8 mouse cellular contexts compared by ENCODE assay signal in the genomic region with DNA sequence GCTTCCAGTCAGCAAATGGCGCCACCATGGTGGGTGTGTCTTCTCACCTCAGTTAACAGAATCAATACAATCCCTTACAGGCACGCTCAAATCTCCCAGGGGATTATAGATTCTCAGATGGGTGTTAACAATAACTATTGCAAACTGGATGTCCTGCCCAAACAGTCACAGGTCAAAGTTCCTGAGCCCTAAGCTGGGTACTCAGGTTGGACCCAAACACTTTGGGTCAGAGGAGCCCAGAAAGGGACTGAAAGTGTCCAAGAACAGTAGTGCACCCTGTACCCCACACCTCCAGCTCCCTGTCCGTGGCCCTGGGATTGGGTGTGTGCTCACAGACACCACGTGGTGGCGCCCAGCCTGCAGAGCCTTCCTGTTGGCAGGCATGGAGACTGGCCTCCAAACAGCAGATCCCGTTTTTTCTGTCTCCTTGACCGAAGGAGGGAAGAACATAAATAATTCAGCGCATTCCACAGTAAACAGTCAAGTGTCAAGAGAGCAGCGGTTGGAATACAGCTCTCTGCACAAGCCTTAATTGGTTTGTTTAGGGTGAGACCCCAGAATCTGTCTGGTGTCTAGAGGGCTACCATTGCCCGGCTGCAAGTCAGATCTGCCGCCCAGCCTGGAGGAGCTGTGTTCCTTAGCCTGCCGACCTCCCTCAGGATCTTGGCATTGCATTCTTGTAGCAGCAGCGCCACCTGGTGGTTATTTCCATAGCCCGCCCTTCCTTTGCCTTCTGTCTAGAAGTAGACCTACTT. TPM values are rescaled to one million over a fixed set of nuclear protein-coding genes. Genes with fewer than 3 reads are reported as not detected.
DNase-seq lines count a peak whose midpoint lies in the region; ATAC-seq lines count a peak whose summit lies in the region.

No protein-coding gene starts in this region.

- H3K27ac ChIP-seq in intestine, embryonic 14.5 days (ENCODE audit: low read depth), result no peak overlapping the region

- ATAC-seq in common myeloid progenitor, adult 5-6 weeks (replicated peaks; ENCODE audit: low read depth, poor library complexity, severe bottlenecking), result peak; percentile 92
- peak; percentile 85 for ATAC-seq in intestine, embryonic 14.5 days (replicated peaks; ENCODE audit: low FRiP score, low TSS enrichment, low read depth)
- peak; percentile 70; the same call in 1 of the 2 replicates for ATAC-seq in megakaryocyte-erythroid progenitor cell, adult 5-6 weeks (replicated peaks; ENCODE audit: low FRiP score, low TSS enrichment, poor library complexity, severe bottlenecking)

- H3K9ac ChIP-seq in intestine, embryonic 14.5 days (ENCODE audit: low read length), result no peak overlapping the region

- H3K4me2 ChIP-seq in intestine, embryonic 14.5 days (ENCODE audit: low read length), result peak overlapping the region; percentile 55

- no peaks in the 10 kb centered on the region for H3K36me3 ChIP-seq in intestine, embryonic 14.5 days (ENCODE audit: control insufficient read depth, insufficient read depth, low read length)

- intact Hi-C loops in gastrocnemius, postnatal 14 days (cut with DNase I; ENCODE audit: low total_unique reads), result loop anchor here (5.0 to 10.0 kb wide), 2 partner anchors 174 to 327 kb away; no protein-coding TSS in a partner anchor
- intact Hi-C loops in left cerebral cortex, postnatal 10 days (cut with DNase I), result loop anchor here (1.0 to 5.0 kb wide), 2 partner anchors 167 to 326 kb away; a partner anchor contains a TSS

- H3K4me3 ChIP-seq in intestine, embryonic 14.5 days (ENCODE audit: low read depth, low read length), result peak overlapping the region; percentile 15; the same call in 1 of the 2 replicates

- WGBS in intestine, embryonic 14.5 days, result 11% methylated on average over 14 of the region's 14 CpGs

- H3K4me1 ChIP-seq in intestine, embryonic 14.5 days (replicated peaks; ENCODE audit: control insufficient read depth, insufficient read depth, low read length), result no peaks in the 10 kb centered on the region

- no peaks in the 10 kb centered on the region for H3K9me3 ChIP-seq in intestine, embryonic 14.5 days (ENCODE audit: control insufficient read depth, low read length)

- DNase-seq in adipocyte (ENCODE audit: low spot score), result peak; percentile 86
- DNase-seq in gastrocnemius, postnatal 14 days, result peak; percentile 86
- DNase-seq in intestine, embryonic 14.5 days (ENCODE audit: low spot score), result peak; percentile 98
- DNase-seq in left cerebral cortex, postnatal 10 days (ENCODE audit: extremely low spot score in 1 of 2, low spot score in 2 of 2), result peak; percentile 85 to 89
- peak; percentile 89 for DNase-seq in right cerebral cortex, postnatal 14 days
- DNase-seq in urinary bladder, postnatal 25 days (ENCODE audit: low spot score), result peak; percentile 87

- H3K27me3 ChIP-seq in intestine, embryonic 14.5 days (replicated peaks; ENCODE audit: control insufficient read depth, insufficient read depth, low read length), result no peaks in the 10 kb centered on the region

RNA-seq across cellular contexts. Expression of a gene that starts 58.4 kb away (rescaled TPM):
- total RNA-seq in common myeloid progenitor, adult 5-6 weeks (2017), result 1.9 and 2.3 TPM in 2 replicates
- total RNA-seq in gastrocnemius, postnatal 14 days (2021), result 1 to 10 TPM; 6.8 to 8.0 TPM
- polyA plus RNA-seq in intestine, embryonic 14.5 days (2014; fragmentation: Nextera tagmentation; extraction: Ambion mirVana), result 29.0 and 32.6 TPM in 2 replicates
- total RNA-seq in left cerebral cortex, postnatal 10 days (2021), result 10 to 100 TPM; 63.3 to 63.8 TPM
- 2.2 and 15.8 TPM in 2 replicates for total RNA-seq in megakaryocyte-erythroid progenitor cell, adult 5-6 weeks (2014; fragmentation: Nextera tagmentation)
- total RNA-seq in megakaryocyte-erythroid progenitor cell, adult 5-6 weeks (2017), result 0.38 and 2.8 TPM in 2 replicates
